Mouse (Mus musculus): Measurements from ENCODE around the gene Ifit2.

Gene Ifit2

GRCm38 (mm10) chr19:34550534-34551223 lies at the start of gene Ifit2:
Gene Ifit2 (plus strand): TSS chr19:34550694.
- DNase-seq, result peak; percentile 69

- DNase-seq, result peak; percentile 38
These were observed 49.7 kb upstream of the Ifit2 start for GRCm38 (mm10) chr19:34500763-34501162.

- no peak for DNase-seq
These were observed 45.3 kb upstream of the Ifit2 start for GRCm38 (mm10) chr19:34505161-34505721.

- DNase-seq, result no peak
These were observed 39.8 kb upstream of the Ifit2 start for GRCm38 (mm10) chr19:34510717-34511116.

- no peak for DNase-seq
These were observed 39.0 kb upstream of the Ifit2 start for GRCm38 (mm10) chr19:34511528-34511927.

GRCm38 (mm10) chr19:34515681-34516080 lies 34.8 kb upstream of the Ifit2 start:
- no peak for DNase-seq

- DNase-seq, result no peak
These were observed 34.1 kb upstream of the Ifit2 start for GRCm38 (mm10) chr19:34516346-34516745.

- DNase-seq, result no peak
These were observed 33.3 kb upstream of the Ifit2 start for GRCm38 (mm10) chr19:34517197-34517596.

- no peak for DNase-seq
These were observed 32.5 kb upstream of the Ifit2 start for GRCm38 (mm10) chr19:34517812-34518594.

GRCm38 (mm10) chr19:34518786-34519185 lies 31.7 kb upstream of the Ifit2 start:
- DNase-seq, result no peak

GRCm38 (mm10) chr19:34519646-34520045 lies 30.8 kb upstream of the Ifit2 start:
- no peak for DNase-seq

GRCm38 (mm10) chr19:34520051-34520450 lies 30.4 kb upstream of the Ifit2 start:
- no peak for DNase-seq

- no peak for DNase-seq
These were observed 29.1 kb upstream of the Ifit2 start for GRCm38 (mm10) chr19:34521361-34521760.

GRCm38 (mm10) chr19:34521978-34522377 lies 28.5 kb upstream of the Ifit2 start:
- DNase-seq, result no peak

- no peak for DNase-seq
These were observed 27.3 kb upstream of the Ifit2 start for GRCm38 (mm10) chr19:34523106-34523725.

GRCm38 (mm10) chr19:34524646-34525045 lies 25.8 kb upstream of the Ifit2 start:
- no peak for DNase-seq

- no peak for DNase-seq
These were observed 24.1 kb upstream of the Ifit2 start for GRCm38 (mm10) chr19:34526321-34526923.

- DNase-seq, result peak; percentile 87
These were observed 23.4 kb upstream of the Ifit2 start, which contains the start of gene Lipa for GRCm38 (mm10) chr19:34526941-34527682. Gene Lipa (minus strand): TSS chr19:34527474.

GRCm38 (mm10) chr19:34532061-34532751 lies 18.3 kb upstream of the Ifit2 start:
- no peak for DNase-seq

GRCm38 (mm10) chr19:34539422-34539821 lies 11.1 kb upstream of the Ifit2 start:
- no peak for DNase-seq

- DNase-seq, result no peak
These were observed 4.3 kb upstream of the Ifit2 start for GRCm38 (mm10) chr19:34546211-34546610.

- DNase-seq, result peak; percentile 83
These were observed 2.5 kb upstream of the Ifit2 start for GRCm38 (mm10) chr19:34547976-34548375.

Data from right cerebral cortex, postnatal 14 days (tissue).